Mouse (Mus musculus) olfactory bulb, adult 2 months (tissue): ENCODE measurements around the gene Gli3. TPM values are rescaled to one million over a fixed set of nuclear protein-coding genes. Genes with fewer than 3 reads are reported as not detected.

Source experiments
- H3K27ac ChIP-seq: fragments of 200-500 bp; 2 replicates; pipeline ENCODE4 v1.5.1; 2012; ENCODE audit warnings: low read depth, low read length; ENCODE audit not compliant: insufficient read depth
- H3K4me1 ChIP-seq: fragments of 200-500 bp; 2 replicates; pipeline ENCODE4 v1.6.1; 2012; ENCODE audit warnings: low read length; ENCODE audit not compliant: control insufficient read depth, insufficient read depth
- H3K4me3 ChIP-seq: fragments of 200-500 bp; 2 replicates; pipeline ENCODE4 v1.5.1; 2012; ENCODE audit warnings: mild to moderate bottlenecking, low read depth, low read length, moderate library complexity; ENCODE audit not compliant: insufficient read depth
- CTCF ChIP-seq: fragments of 200-500 bp; IDR thresholded peaks from 2 replicates; pipeline ENCODE4 v1.5.1; 2012; ENCODE audit warnings: low read depth, mild to moderate bottlenecking, low read length, moderate library complexity; ENCODE audit not compliant: insufficient read depth
- POLR2A ChIP-seq: fragments of 200-500 bp; IDR thresholded peaks from 2 replicates; pipeline ENCODE4 v1.6.1; 2012; ENCODE audit warnings: mild to moderate bottlenecking, low read depth, low read length, moderate library complexity; ENCODE audit not compliant: insufficient read depth
- whole genome bisulfite sequencing: fragments of 180-500 bp; shearing (Covaris S2); methylation state at CpG from one replicate; pipeline ENCODE4 v1.1.7; 2018; 5-methylcytosine and 5-hydroxymethylcytosine counted together
- polyA plus RNA-seq: library from polyadenylated mRNA; stranded (reverse); fragments of >200 nt; gene quantifications from 2 replicates; pipeline ENCODE4 v1.2.4, GENCODE M21; 2012; ENCODE audit warnings: low replicate concordance; ENCODE audit not compliant: missing spikeins, insufficient read depth, insufficient read length

Gene Gli3
- polyA plus RNA-seq, 1 experiment, result not detected

GRCm38 (mm10) chr13:15707481-15707881, 244.4 kb downstream of the Gli3 start:
- Histone ChIP-seq H3K27ac (no peak overlapping the region), H3K4me1 (no peaks in the 10 kb centered on the region), H3K4me3 (no peak overlapping the region)
- TF ChIP-seq POLR2A, result no peak
- TF ChIP-seq CTCF, result no peak
- 46% methylated on average over 4 of the region's 4 CpGs for WGBS

GRCm38 (mm10) chr13:15713486-15713885, 250.5 kb downstream of the Gli3 start:
- 93% methylated on average over 7 of the region's 7 CpGs for whole genome bisulfite sequencing
- H3K27ac ChIP-seq, result no peak overlapping the region
- TF ChIP-seq CTCF (no peak), POLR2A (no peak)
- H3K4me1 ChIP-seq, result no peaks in the 10 kb centered on the region
- no peak overlapping the region for H3K4me3 ChIP-seq

- 82% methylated on average over 4 of the region's 4 CpGs for WGBS
- no peak overlapping the region for H3K4me3 ChIP-seq
- no peaks in the 10 kb centered on the region for H3K4me1 ChIP-seq
- no peak overlapping the region for H3K27ac ChIP-seq
- TF ChIP-seq CTCF, result no peak
- no peak for TF ChIP-seq POLR2A
Observed at GRCm38 (mm10) chr13:15714331-15714725, 251.3 kb downstream of the Gli3 start.

GRCm38 (mm10) chr13:15714726-15715437, 251.8 kb downstream of the Gli3 start:
- 40% methylated on average over 8 of the region's 8 CpGs for WGBS
- Histone ChIP-seq H3K4me1 (no peaks in the 10 kb centered on the region), H3K27ac (no peak overlapping the region), H3K4me3 (no peak overlapping the region)
- TF ChIP-seq CTCF (no peak), POLR2A (no peak)

GRCm38 (mm10) chr13:15721446-15721845, 258.4 kb downstream of the Gli3 start:
- Histone ChIP-seq H3K4me1 (no peaks in the 10 kb centered on the region), H3K4me3 (no peak overlapping the region), H3K27ac (no peak overlapping the region)
- TF ChIP-seq CTCF, result no peak
- no peak for TF ChIP-seq POLR2A
- WGBS, result 76% methylated on average over 1 of the region's 1 CpGs

- Histone ChIP-seq H3K27ac (no peak overlapping the region), H3K4me1 (no peaks in the 10 kb centered on the region), H3K4me3 (no peak overlapping the region)
- TF ChIP-seq CTCF, result no peak
- TF ChIP-seq POLR2A, result no peak
- 64% methylated on average over 1 of the region's 1 CpGs for WGBS
Observed at GRCm38 (mm10) chr13:15722766-15723379, 259.8 kb downstream of the Gli3 start.

GRCm38 (mm10) chr13:15724723-15725122, 261.7 kb downstream of the Gli3 start:
- Histone ChIP-seq H3K4me1 (no peaks in the 10 kb centered on the region), H3K4me3 (no peak overlapping the region), H3K27ac (no peak overlapping the region)
- 96% methylated on average over 10 of the region's 10 CpGs for WGBS
- TF ChIP-seq CTCF (no peak), POLR2A (no peak)

- no peaks in the 10 kb centered on the region for H3K4me1 ChIP-seq
- WGBS, result 9% methylated on average over 1 of the region's 1 CpGs
- no peak overlapping the region for H3K27ac ChIP-seq
- TF ChIP-seq POLR2A (no peak), CTCF (no peak)
- H3K4me3 ChIP-seq, result no peak overlapping the region
Observed at GRCm38 (mm10) chr13:15741771-15742170, 278.7 kb downstream of the Gli3 start.

GRCm38 (mm10) chr13:15742308-15742707, 279.3 kb downstream of the Gli3 start:
- WGBS, result 75% methylated on average over 3 of the region's 3 CpGs
- no peak overlapping the region for H3K4me3 ChIP-seq
- TF ChIP-seq CTCF (no peak), POLR2A (no peak)
- no peaks in the 10 kb centered on the region for H3K4me1 ChIP-seq
- no peak overlapping the region for H3K27ac ChIP-seq
